Mouse (Mus musculus) layer of hippocampus, postnatal 14 days (tissue): ENCODE measurements around the gene Pja2. TPM values are rescaled to one million over a fixed set of nuclear protein-coding genes. Genes with fewer than 3 reads are reported as not detected.
"Not testable (repeated sequence)": the region's sequence is repeated elsewhere in the genome, so short reads cannot be mapped to it uniquely, and the experiment has no call there.

ENCODE experiments used
- DNase-seq, 2 experiments: peaks; one replicate each; pipeline ENCODE4 v3.0.0; 2021 to 2022; ENCODE audit warnings: low spot score in 2 of 2, mixed read lengths in 1 of 2
- long read RNA-seq, 2 experiments: library from polyadenylated mRNA; stranded (forward); transcript quantifications; one replicate each; pipeline ENCODE4 v2.0.0; 2021
- total RNA-seq, 2 experiments: library from RNA; stranded (reverse); gene quantifications; 2 replicates each; pipeline ENCODE4 v1.2.3; 2021

Pja2 gene
- 100 to 1,000 TPM; 381 to 404 TPM for total RNA-seq
- long read RNA-seq, experiment 1, full-length matches to known transcripts, result 355 of 379 reads
- long read RNA-seq, experiment 1, partial matches to known transcripts, result 20 of 379 reads
- long read RNA-seq, experiment 1, other reads (novel, unspliced or antisense), result 4 of 379 reads
- long read RNA-seq, experiment 2, full-length matches to known transcripts, result 328 of 366 reads
- long read RNA-seq, experiment 2, partial matches to known transcripts, result 16 of 366 reads
- long read RNA-seq, experiment 2, other reads (novel, unspliced or antisense), result 22 of 366 reads

DNA sequence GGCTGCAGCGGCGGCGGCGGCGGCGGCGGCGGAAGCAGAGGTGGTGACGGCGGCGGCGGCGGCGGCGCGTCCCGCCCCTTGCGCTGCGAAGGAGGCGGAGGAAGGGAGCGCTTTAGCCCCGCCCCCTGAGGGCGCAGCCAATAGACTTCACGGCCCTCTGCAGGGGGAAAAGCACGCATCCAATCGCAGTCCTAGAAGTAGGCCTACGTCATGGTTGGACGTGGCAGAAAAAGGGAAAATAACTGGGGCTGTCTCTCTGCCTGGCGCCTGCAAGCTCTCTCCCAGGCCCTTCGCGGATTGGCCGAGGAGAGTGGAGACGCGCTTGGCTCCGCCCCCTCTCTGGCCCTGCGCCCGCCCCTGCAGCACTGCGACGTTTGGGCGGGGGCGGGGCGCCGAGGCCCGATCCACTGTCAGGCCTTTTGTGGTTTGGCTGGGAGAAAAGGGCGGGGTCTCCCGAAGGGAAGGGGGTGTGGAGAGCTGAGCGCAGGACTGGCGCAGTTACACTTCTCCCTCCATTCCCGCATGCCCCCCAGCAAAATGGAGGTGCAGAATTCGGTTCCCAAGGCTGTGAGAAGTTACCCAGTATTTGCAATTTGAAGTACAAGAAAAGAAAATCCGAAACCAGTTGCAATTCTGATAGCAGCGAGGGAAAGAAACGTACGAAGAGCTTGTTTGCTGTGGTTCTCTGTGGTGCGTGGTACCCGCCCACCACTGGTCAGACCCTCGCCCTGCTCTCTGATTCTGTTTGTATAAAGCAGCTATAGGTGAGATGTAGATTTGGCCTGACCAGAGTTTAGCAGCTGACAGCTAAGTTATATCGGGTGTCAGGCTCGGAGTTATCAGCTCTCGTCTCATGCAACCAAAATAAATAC is at the start of gene Pja2:
Pja2 (minus strand) TSS at position 19 of the 872 bp plus-strand sequence.
- peak; percentile 99 for DNase-seq

- peak; percentile 59 to 67 for DNase-seq
Observed at GRCm38 (mm10) chr17:64375327-64375726, 43.6 kb upstream of the Pja2 start.

DNA sequence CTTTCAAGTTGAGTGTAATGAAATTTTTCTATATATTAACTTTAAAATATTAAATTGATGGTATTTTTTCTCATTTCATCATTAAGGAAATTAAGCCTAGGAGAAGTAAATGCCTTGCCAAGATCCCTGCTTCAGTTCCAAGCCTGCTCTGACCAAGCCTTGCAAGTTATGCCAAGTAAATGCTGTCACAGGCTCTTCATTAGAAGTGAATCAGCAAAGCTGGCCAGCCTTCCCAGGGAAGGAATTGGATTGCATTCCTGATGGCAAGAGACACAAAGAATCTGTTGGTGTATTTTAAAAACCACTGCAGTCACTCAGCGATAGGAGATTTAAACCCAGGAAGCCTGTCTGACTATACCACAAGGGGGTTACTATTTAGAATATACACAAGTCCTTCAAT is 32.0 kb upstream of the Pja2 start:
- DNase-seq, result peak in 1 of 2 experiments; percentile 73

GRCm38 (mm10) chr17:64362570-64362969 is 30.9 kb upstream of the Pja2 start:
- peak in 1 of 2 experiments; percentile 20 for DNase-seq

- no peak for DNase-seq
Observed at GRCm38 (mm10) chr17:64361911-64362425, 30.3 kb upstream of the Pja2 start.

DNA sequence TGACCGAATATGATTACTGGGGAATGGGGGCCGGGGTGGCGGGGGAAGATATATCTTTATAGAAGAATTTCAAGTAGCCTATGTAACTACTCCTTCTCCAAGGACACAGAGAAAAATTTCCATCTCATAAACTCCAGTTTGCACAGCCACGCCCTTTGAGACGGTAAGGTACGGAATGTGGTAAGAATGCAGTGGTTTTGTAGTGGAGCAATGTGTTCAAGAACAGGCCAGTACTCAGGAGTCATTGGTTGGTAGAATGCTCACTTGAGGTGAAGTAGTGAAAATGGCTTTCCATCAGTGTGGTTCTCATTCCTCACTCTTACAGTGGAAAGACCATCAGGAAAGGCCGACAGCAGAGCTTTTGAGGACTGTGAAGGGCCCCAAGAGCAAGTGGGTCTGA is 22.2 kb upstream of the Pja2 start:
- no peak for DNase-seq

DNA sequence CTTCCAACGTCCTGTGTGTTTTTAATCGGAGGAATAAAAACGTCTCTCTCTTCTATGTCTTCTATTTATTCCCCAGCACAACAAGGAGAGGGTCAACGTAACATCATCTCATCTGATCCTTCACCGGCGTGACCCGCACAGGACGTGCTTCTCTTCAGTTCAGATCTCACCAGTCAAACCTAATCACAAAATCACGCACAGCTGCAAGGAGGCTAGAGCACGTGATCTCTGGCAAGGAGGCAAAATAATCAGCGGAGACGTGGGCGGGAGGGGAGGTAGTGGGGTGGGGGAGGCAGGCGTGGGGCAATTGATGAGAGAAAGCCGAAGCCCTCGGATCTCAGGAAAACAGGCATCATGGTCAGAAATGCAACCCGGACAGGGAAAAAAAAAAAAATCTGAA is 14.4 kb upstream of the Pja2 start:
- no peak for DNase-seq

DNA sequence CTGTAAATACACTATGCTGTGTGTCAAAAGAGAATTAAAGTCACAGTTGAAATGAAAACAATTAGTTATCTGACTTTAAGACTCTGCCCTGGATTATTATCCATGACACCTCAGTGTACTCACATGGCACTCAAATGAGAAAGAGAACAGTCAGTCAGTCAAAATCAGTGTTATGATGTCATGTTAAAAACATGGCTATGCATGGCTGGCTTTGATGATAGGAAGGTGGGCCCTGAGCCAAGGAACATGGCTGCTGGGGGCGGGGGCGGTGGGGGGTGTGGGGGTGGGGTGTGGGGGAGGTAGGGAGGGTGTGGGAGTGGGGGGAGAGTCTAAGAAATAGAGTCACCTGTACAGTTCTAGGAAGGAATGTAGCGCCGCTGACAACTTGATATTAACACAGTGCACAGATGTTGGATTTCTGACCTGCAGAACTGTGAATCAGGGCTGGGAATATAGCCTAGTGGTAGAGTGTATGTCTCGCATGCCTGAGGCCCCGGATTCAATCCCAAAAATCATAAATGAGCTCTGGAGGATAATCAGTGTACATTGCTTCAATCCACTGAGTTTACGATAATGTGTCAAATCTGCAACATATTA is 13.0 kb upstream of the Pja2 start:
- DNase-seq, result no peak

DNA sequence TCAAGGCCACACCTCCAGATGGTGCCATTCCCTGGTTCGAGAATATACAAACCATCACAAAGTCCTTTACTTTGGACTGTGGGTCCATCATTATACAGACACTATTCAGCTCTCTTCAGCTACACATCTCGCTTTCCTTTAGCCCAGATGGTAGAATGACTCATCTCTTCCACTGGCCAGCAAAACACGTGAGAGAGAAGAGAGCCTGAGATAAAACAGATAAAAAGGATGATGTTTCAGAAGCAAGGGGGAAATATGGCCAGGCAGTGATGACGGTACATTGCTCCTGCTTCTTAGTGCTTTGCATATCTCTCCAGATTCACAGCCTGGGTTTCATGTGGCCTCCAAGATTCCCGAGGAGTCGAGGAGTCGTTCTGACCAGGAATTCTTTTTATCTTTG is 10.0 kb upstream of the Pja2 start:
- no peak for DNase-seq

GRCm38 (mm10) chr17:64339752-64340151 is 8.0 kb upstream of the Pja2 start:
- DNase-seq, result no peak

DNA sequence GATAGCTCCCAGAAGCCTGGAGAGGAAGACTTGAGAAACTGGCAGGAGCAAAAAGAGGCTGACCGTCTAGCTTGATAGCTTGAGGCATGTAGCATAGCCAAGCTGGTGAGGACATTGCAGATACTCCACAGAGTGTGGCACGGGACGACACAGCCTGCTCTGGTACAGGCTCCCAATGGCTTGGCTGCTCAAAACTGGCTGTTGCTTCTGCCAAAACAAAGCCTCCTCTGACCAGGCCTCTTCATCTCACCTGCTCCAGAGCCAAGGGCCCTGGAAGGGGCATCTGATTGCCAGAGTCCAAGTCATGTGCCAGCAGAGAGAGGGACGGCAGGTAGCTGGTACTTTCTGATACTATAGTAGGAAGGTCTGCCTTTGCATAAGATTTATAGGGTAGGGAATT is 5.5 kb upstream of the Pja2 start:
- no peak for DNase-seq

DNA sequence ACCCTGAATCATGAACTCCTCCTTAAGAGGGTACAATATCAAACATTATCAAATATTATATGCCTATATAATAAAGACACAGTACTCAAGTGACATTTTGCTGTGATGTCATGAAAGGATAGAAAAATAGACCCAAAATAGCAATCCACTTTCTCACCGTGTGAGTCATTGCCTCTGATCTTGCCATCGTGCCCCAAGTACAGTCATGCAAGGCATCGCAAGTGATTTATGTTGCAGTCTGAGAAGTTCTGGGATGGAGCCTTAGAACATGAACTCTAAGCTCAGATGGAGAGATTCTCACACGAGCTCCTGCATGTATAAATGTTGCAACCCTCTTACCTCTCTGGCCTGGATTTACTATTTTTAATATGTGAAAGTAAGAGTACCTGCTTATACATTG is 2.2 kb upstream of the Pja2 start:
- DNase-seq, result no peak

- no peak for DNase-seq
Observed at GRCm38 (mm10) chr17:64332770-64333096, 1.0 kb upstream of the Pja2 start.

DNA sequence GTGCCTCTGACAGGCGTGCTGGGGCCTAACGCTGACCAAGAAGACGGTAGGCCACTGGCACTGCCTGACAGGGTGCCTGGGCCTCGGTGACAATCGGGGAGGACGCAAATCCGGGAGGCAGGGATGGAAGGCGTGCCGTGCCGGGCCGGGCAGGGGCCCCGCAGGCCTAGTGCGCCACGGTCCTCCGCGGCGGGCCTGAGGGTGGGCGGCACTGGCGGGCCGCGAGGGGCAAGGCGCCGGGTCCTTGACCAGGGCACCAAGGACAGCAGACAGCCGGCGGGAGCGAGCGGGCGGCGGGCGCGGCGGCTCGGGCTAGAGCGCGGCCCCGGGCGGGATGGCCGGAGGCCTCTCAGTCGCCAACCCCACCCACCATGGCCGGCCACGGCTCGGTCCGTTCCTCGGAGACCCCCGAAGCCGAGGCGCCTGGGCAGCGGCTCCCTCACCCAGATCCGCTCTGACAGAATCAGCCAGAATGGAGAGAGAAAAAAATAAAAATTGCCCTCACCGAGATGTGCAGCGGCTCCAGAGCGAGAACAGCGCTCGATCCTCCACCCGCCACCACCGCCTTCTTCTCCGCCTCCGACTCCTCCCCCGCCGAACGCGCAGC is 322 bp downstream of the Pja2 start:
- DNase-seq, result no peak

GRCm38 (mm10) chr17:64330885-64331284 is 831 bp downstream of the Pja2 start:
- no peak for DNase-seq

GRCm38 (mm10) chr17:64324556-64324955 is 7.2 kb downstream of the Pja2 start:
- peak in 1 of 2 experiments; percentile 20 for DNase-seq

DNA sequence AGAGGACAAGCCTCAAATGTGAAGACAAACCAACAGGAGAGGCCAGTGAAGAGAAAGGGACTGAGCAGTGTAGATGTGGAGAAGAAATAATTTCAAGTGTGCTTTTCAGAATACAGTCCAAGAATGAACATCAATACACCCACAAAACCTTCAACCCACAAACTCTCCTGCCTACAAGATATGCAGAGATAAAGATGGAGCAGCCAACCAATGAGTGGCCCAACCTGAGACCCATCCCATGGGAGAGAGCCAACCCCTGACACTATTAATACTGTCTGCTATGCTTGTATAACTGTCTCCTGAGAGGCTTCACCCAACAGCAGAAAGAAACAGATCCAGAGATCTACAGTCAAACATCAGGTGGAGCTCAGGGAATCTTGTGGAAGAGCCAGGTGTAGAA is 16.3 kb downstream of the Pja2 start:
- DNase-seq, result no peak

DNA sequence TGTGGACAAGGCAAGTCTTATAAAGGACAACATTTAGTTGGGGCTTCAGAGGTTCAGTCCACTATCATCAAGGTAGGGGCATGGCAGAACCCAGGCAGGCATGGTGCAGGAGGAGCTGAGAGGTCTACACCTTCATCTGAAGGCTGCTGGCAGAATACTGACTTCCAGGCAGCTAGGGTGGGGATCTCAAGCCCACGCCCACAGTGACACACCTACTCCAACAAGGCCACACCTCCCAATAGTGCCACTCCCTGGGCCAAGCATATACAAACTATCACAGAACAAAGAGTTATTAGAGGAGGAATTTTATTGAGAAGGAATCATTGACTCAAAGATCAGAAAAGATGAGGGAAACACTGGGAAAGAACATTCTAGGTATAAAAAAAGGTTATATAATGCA is 17.2 kb downstream of the Pja2 start:
- not testable (repeated sequence) for DNase-seq

GRCm38 (mm10) chr17:64297628-64298027 is 34.1 kb downstream of the Pja2 start:
- DNase-seq, result no peak

DNA sequence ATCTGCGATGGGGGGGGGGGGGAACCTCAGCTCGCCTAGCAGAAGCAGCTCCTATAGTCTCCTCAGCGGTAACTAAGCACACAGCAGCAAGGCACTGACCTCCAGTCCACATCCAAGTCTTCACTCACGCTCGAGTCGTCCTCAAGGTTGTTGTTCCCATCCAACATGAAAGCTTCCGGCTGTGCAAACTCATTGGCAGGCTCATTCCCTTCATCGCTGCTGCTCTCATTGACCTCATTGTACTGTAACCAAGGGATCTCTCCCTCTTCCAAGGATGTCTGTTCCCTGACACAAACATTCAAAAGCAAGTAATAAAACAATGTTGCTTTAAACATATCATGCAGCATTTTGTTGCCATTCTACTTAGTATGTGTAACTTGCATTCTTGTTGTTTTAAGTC is 39.0 kb downstream of the Pja2 start:
- DNase-seq, result no peak

- DNase-seq, result no peak
Observed at GRCm38 (mm10) chr17:64289684-64290083, 42.0 kb downstream of the Pja2 start.

- peak in 1 of 2 experiments; percentile 20 for DNase-seq
Observed at GRCm38 (mm10) chr17:64288000-64288399, 43.7 kb downstream of the Pja2 start.
